Mouse (Mus musculus) hindbrain, postnatal 0 days (tissue): ENCODE results near the gene Crb1. TPM values are rescaled to one million over a fixed set of nuclear protein-coding genes. Genes with fewer than 3 reads are reported as not detected.

ENCODE experiments used
- ATAC-seq: fragments of 200-750 bp; cut with Nextera tagmentation; 2 replicates; pipeline ENCODE4 v1.8.0; 2017; ENCODE audit warnings: mild to moderate bottlenecking, moderate TSS enrichment, moderate library complexity
- DNase-seq: peaks from one replicate; pipeline ENCODE4 v3.0.0-alpha.2; 2015; ENCODE audit warnings: low spot score
- H3K27ac ChIP-seq: fragments of 300-500 bp; sonication (generic); 2 replicates; pipeline ENCODE4 v1.5.1; 2014; ENCODE audit warnings: mild to moderate bottlenecking
- H3K27me3 ChIP-seq: fragments of 300-500 bp; sonication (generic); 2 replicates; pipeline ENCODE4 v1.6.1; 2014; ENCODE audit warnings: low read length, mixed read lengths; ENCODE audit not compliant: insufficient read depth
- H3K36me3 ChIP-seq: fragments of 300-500 bp; sonication (generic); 2 replicates; pipeline ENCODE4 v1.6.1; 2014; ENCODE audit warnings: low read length, mixed read lengths; ENCODE audit not compliant: insufficient read depth
- H3K4me1 ChIP-seq: fragments of 300-500 bp; sonication (generic); 2 replicates; pipeline ENCODE4 v1.6.1; 2014; ENCODE audit warnings: antibody characterized with exemption, low read length, mixed read lengths; ENCODE audit not compliant: insufficient read depth
- H3K4me2 ChIP-seq: fragments of 300-500 bp; sonication (generic); 2 replicates; pipeline ENCODE4 v1.6.1; 2014; ENCODE audit warnings: low read depth, mild to moderate bottlenecking, low read length, moderate library complexity, mixed read lengths
- H3K4me3 ChIP-seq: fragments of 300-500 bp; sonication (generic); 2 replicates; pipeline ENCODE4 v1.5.1; 2014; ENCODE audit warnings: low read length
- H3K9ac ChIP-seq: fragments of 300-500 bp; sonication (generic); replicated peaks from 2 replicates; pipeline ENCODE4 v1.6.1; 2014; ENCODE audit warnings: mild to moderate bottlenecking, low read length, moderate library complexity, mixed read lengths
- H3K9me3 ChIP-seq: fragments of 300-500 bp; sonication (generic); 2 replicates; pipeline ENCODE4 v1.6.1; 2016; ENCODE audit warnings: low read length, mixed read lengths
- CTCF ChIP-seq: IDR thresholded peaks from 2 replicates; pipeline ENCODE4 v1.5.1; 2016; ENCODE audit warnings: antibody characterized with exemption, control low read depth, low read depth
- WGBS: fragments of 180-500 bp; shearing (Covaris S2); extraction: QIAGEN DNeasy Blood & Tissue Kit; methylation state at CpG from one replicate; pipeline ENCODE4 v1.1.7; 2014; 5-methylcytosine and 5-hydroxymethylcytosine counted together
- polyA plus RNA-seq: library from polyadenylated mRNA; unstranded; fragments of >200 nt; fragmentation: Nextera tagmentation; extraction: Ambion mirVana; gene quantifications from 2 replicates; pipeline ENCODE4 v1.2.1, GENCODE M21; 2015
- total RNA-seq: library from RNA; depleted of rRNA; stranded (reverse); fragments of >200 nt; gene quantifications from 2 replicates; pipeline ENCODE4 v1.2.3, GENCODE M21; 2014

Gene Crb1
- total and polyA plus RNA-seq, 2 experiments from 2014 or later: 0.96 to 1.5 TPM

- Histone ChIP-seq H3K4me3 (no peak overlapping the region), H3K36me3 (no peaks in the 10 kb centered on the region), H3K4me1 (no peaks in the 10 kb centered on the region), H3K27me3 (no peaks in the 10 kb centered on the region), H3K27ac (no peak overlapping the region), H3K9ac (no peak overlapping the region), H3K4me2 (no peak overlapping the region), H3K9me3 (no peaks in the 10 kb centered on the region)
- TF ChIP-seq CTCF: no peak
- ATAC-seq (no peak), DNase-seq (peak; percentile 11)
- 76% methylated on average over 3 of the region's 3 CpGs for WGBS
Observed at GRCm38 (mm10) chr1:139234611-139235568, 142.0 kb downstream of the Crb1 start.

DNA sequence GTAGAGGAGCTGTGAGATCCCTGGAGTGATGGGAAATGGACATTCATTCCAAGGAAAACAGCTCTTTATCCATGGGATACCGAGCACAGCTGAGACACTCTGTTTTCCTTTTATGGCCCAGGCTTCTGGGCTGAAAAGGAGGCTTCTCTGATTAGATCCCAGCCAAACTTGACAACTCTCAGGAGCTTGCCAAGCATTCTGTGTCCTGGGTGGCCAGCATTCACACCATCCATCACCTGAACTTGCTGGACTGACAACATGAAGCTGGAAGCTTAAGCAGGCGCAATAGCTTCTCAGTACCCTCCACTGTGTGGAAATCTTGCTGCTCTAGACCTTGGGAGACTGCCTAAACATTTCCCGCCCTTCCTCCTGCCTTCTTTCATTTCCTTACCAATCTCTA is 144.3 kb downstream of the Crb1 start:
- Histone ChIP-seq H3K4me1 (no peaks in the 10 kb centered on the region), H3K9ac (no peak overlapping the region), H3K4me2 (no peak overlapping the region), H3K27me3 (no peaks in the 10 kb centered on the region), H3K4me3 (no peak overlapping the region), H3K36me3 (no peaks in the 10 kb centered on the region), H3K9me3 (no peaks in the 10 kb centered on the region), H3K27ac (no peak overlapping the region)
- WGBS: 46% methylated on average over 3 of the region's 3 CpGs
- no peak for TF ChIP-seq CTCF
- DNase-seq (peak; percentile 15), ATAC-seq (0 out of 2 replicates have a peak, but pooled peaks have one; percentile 38)

GRCm38 (mm10) chr1:139224309-139224949 is 152.5 kb downstream of the Crb1 start:
- Histone ChIP-seq H3K27me3 (no peaks in the 10 kb centered on the region), H3K27ac (no peak overlapping the region), H3K4me3 (no peak overlapping the region), H3K4me1 (no peaks in the 10 kb centered on the region), H3K36me3 (no peaks in the 10 kb centered on the region), H3K9ac (no peak overlapping the region), H3K4me2 (no peak overlapping the region), H3K9me3 (no peaks in the 10 kb centered on the region)
- WGBS: 79% methylated on average over 6 of the region's 6 CpGs
- no peak for ATAC-seq
- TF ChIP-seq CTCF: no peak
- DNase-seq: no peak

GRCm38 (mm10) chr1:139223804-139224203 is 153.1 kb downstream of the Crb1 start:
- Histone ChIP-seq H3K9me3 (no peaks in the 10 kb centered on the region), H3K36me3 (no peaks in the 10 kb centered on the region), H3K27ac (no peak overlapping the region), H3K9ac (no peak overlapping the region), H3K4me1 (no peaks in the 10 kb centered on the region), H3K27me3 (no peaks in the 10 kb centered on the region), H3K4me2 (no peak overlapping the region), H3K4me3 (no peak overlapping the region)
- WGBS: 77% methylated on average over 4 of the region's 4 CpGs
- no peak for TF ChIP-seq CTCF
- DNase-seq (no peak), ATAC-seq (no peak)

GRCm38 (mm10) chr1:139215311-139215710 is 161.6 kb downstream of the Crb1 start:
- Histone ChIP-seq H3K27ac (no peak overlapping the region), H3K27me3 (no peaks in the 10 kb centered on the region), H3K4me2 (no peak overlapping the region), H3K4me3 (no peak overlapping the region), H3K9me3 (no peaks in the 10 kb centered on the region), H3K9ac (no peak overlapping the region), H3K36me3 (no peaks in the 10 kb centered on the region), H3K4me1 (no peaks in the 10 kb centered on the region)
- WGBS: 59% methylated on average over 8 of the region's 8 CpGs
- no peak for TF ChIP-seq CTCF
- DNase-seq (no peak), ATAC-seq (no peak)

DNA sequence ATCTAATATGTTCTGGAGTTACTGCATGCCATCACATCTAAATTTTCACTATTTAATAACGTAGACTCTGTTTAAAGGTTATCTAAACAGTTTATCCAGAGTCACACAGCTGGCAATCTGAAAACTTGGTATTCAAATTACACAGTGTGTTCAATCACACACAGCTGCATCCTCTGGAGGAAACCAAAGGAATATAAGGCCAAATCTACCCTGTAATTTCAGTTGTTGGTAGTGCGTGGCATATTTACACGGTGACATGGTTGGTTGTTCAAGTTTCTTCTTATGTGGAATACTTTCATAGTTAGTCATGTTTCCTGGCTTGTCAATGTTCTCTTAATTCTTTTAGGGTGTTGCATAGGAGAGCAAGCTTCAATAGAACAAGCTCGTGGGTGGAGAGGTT is 166.4 kb downstream of the Crb1 start:
- no peaks in the 10 kb centered on the region for H3K36me3 ChIP-seq

More for the DNA sequence above, 166.4 kb downstream of the Crb1 start:
- Histone ChIP-seq H3K4me3 (no peak overlapping the region), H3K9ac (no peak overlapping the region), H3K4me2 (no peak overlapping the region), H3K27me3 (no peaks in the 10 kb centered on the region), H3K4me1 (no peaks in the 10 kb centered on the region), H3K27ac (no peak overlapping the region), H3K9me3 (no peaks in the 10 kb centered on the region)
- no peak for DNase-seq
- TF ChIP-seq CTCF: no peak
- no peak for ATAC-seq
- 73% methylated on average over 4 of the region's 4 CpGs for WGBS
